Mouse (Mus musculus): ENCODE measurements around the gene Ssmem1. TPM values are rescaled to one million over a fixed set of nuclear protein-coding genes. Genes with fewer than 3 reads are reported as not detected.
A peak's percentile ranks its signal among the peaks of the same experiment; 100 is the strongest.

The Ssmem1 gene
- polyA plus RNA-seq, 1 experiment from 2014 or later = 0.19 TPM

GRCm38 (mm10) chr6:30549231-30549761, 39.6 kb downstream of the Ssmem1 start:
- H3K4me2 ChIP-seq (ENCODE audit: low read depth, low read length) = peak overlapping the region; percentile 38
- 13% methylated on average over 15 of the region's 15 CpGs for WGBS
- no peaks in the 10 kb centered on the region for H3K27me3 ChIP-seq (ENCODE audit: control insufficient read depth, insufficient read depth, low read depth, low read length)
- ATAC-seq (ENCODE audit: low read depth) = peak; percentile 68
- H3K9ac ChIP-seq (ENCODE audit: low read length) = peak overlapping the region; percentile 36
- no peaks in the 10 kb centered on the region for H3K36me3 ChIP-seq (ENCODE audit: control insufficient read depth, insufficient read depth, low read length)
- peaks cover 30% of the 10 kb centered on the region for H3K4me1 ChIP-seq (replicated peaks; ENCODE audit: control insufficient read depth, insufficient read depth, low read length)
- no peak overlapping the region for H3K4me3 ChIP-seq (ENCODE audit: low read length)
- H3K27ac ChIP-seq (ENCODE audit: low read length) = peak overlapping the region; percentile 79
- H3K9me3 ChIP-seq (ENCODE audit: control insufficient read depth, low read length) = no peaks in the 10 kb centered on the region

GRCm38 (mm10) chr6:30550496-30551192, 41.0 kb downstream of the Ssmem1 start:
- H3K36me3 ChIP-seq (ENCODE audit: control insufficient read depth, insufficient read depth, low read length) = no peaks in the 10 kb centered on the region
- WGBS = 75% methylated on average over 7 of the region's 7 CpGs
- ATAC-seq (ENCODE audit: low read depth) = no peak
- no peak overlapping the region for H3K4me2 ChIP-seq (ENCODE audit: low read depth, low read length)
- H3K27ac ChIP-seq (ENCODE audit: low read length) = no peak overlapping the region
- H3K9me3 ChIP-seq (ENCODE audit: control insufficient read depth, low read length) = no peaks in the 10 kb centered on the region
- no peak overlapping the region for H3K9ac ChIP-seq (ENCODE audit: low read length)
- H3K4me3 ChIP-seq (ENCODE audit: low read length) = no peak overlapping the region
- H3K27me3 ChIP-seq (ENCODE audit: control insufficient read depth, insufficient read depth, low read depth, low read length) = no peaks in the 10 kb centered on the region
- H3K4me1 ChIP-seq (replicated peaks; ENCODE audit: control insufficient read depth, insufficient read depth, low read length) = peaks cover 30% of the 10 kb centered on the region

- no peak overlapping the region for H3K9ac ChIP-seq (ENCODE audit: low read length)
- H3K4me1 ChIP-seq (replicated peaks; ENCODE audit: control insufficient read depth, insufficient read depth, low read length) = peaks cover 30% of the 10 kb centered on the region
- H3K4me3 ChIP-seq (ENCODE audit: low read length) = no peak overlapping the region
- no peaks in the 10 kb centered on the region for H3K9me3 ChIP-seq (ENCODE audit: control insufficient read depth, low read length)
- no peaks in the 10 kb centered on the region for H3K27me3 ChIP-seq (ENCODE audit: control insufficient read depth, insufficient read depth, low read depth, low read length)
- H3K27ac ChIP-seq (ENCODE audit: low read length) = no peak overlapping the region
- ATAC-seq (ENCODE audit: low read depth) = no peak
- no peak overlapping the region for H3K4me2 ChIP-seq (ENCODE audit: low read depth, low read length)
- H3K36me3 ChIP-seq (ENCODE audit: control insufficient read depth, insufficient read depth, low read length) = no peaks in the 10 kb centered on the region
Observed at GRCm38 (mm10) chr6:30551193-30551515, 41.5 kb downstream of the Ssmem1 start.

- H3K36me3 ChIP-seq (ENCODE audit: control insufficient read depth, insufficient read depth, low read length) = no peaks in the 10 kb centered on the region
- 40% methylated on average over 23 of the region's 23 CpGs for WGBS
- peak overlapping the region; percentile 54; the same call in 1 of the 2 replicates for H3K9ac ChIP-seq (ENCODE audit: low read length)
- H3K9me3 ChIP-seq (ENCODE audit: control insufficient read depth, low read length) = no peaks in the 10 kb centered on the region
- peak overlapping the region; percentile 12; the same call in 1 of the 2 replicates for H3K4me3 ChIP-seq (ENCODE audit: low read length)
- H3K27me3 ChIP-seq (ENCODE audit: control insufficient read depth, insufficient read depth, low read depth, low read length) = no peaks in the 10 kb centered on the region
- H3K4me2 ChIP-seq (ENCODE audit: low read depth, low read length) = peak overlapping the region; percentile 32
- ATAC-seq (ENCODE audit: low read depth) = peak; percentile 38
- H3K27ac ChIP-seq (ENCODE audit: low read length) = no peak overlapping the region; the same call in 1 of the 2 replicates
- peaks cover 26% of the 10 kb centered on the region for H3K4me1 ChIP-seq (replicated peaks; ENCODE audit: control insufficient read depth, insufficient read depth, low read length)
Observed at GRCm38 (mm10) chr6:30551644-30552580, 42.3 kb downstream of the Ssmem1 start.

- H3K9me3 ChIP-seq (ENCODE audit: control insufficient read depth, low read length) = no peaks in the 10 kb centered on the region
- no peak overlapping the region for H3K4me3 ChIP-seq (ENCODE audit: low read length)
- H3K4me1 ChIP-seq (replicated peaks; ENCODE audit: control insufficient read depth, insufficient read depth, low read length) = peaks cover 23% of the 10 kb centered on the region
- H3K27ac ChIP-seq (ENCODE audit: low read length) = 0 out of 2 replicates have a peak overlapping the region, but pooled peaks have one; percentile 12
- peak overlapping the region; percentile 32; the same call in 1 of the 2 replicates for H3K4me2 ChIP-seq (ENCODE audit: low read depth, low read length)
- H3K9ac ChIP-seq (ENCODE audit: low read length) = 0 out of 2 replicates have a peak overlapping the region, but pooled peaks have one; percentile 46
- no peak for ATAC-seq (ENCODE audit: low read depth)
- 45% methylated on average over 6 of the region's 6 CpGs for WGBS
- no peaks in the 10 kb centered on the region for H3K36me3 ChIP-seq (ENCODE audit: control insufficient read depth, insufficient read depth, low read length)
- no peaks in the 10 kb centered on the region for H3K27me3 ChIP-seq (ENCODE audit: control insufficient read depth, insufficient read depth, low read depth, low read length)
Observed at GRCm38 (mm10) chr6:30552628-30553027, 43.0 kb downstream of the Ssmem1 start.

- H3K4me1 ChIP-seq (replicated peaks; ENCODE audit: control insufficient read depth, insufficient read depth, low read length) = peaks cover 14% of the 10 kb centered on the region
- H3K27ac ChIP-seq (ENCODE audit: low read length) = no peak overlapping the region
- H3K4me3 ChIP-seq (ENCODE audit: low read length) = no peak overlapping the region
- 62% methylated on average over 7 of the region's 7 CpGs for WGBS
- H3K9me3 ChIP-seq (ENCODE audit: control insufficient read depth, low read length) = no peaks in the 10 kb centered on the region
- no peak for ATAC-seq (ENCODE audit: low read depth)
- no peak overlapping the region for H3K9ac ChIP-seq (ENCODE audit: low read length)
- no peaks in the 10 kb centered on the region for H3K27me3 ChIP-seq (ENCODE audit: control insufficient read depth, insufficient read depth, low read depth, low read length)
- no peaks in the 10 kb centered on the region for H3K36me3 ChIP-seq (ENCODE audit: control insufficient read depth, insufficient read depth, low read length)
- H3K4me2 ChIP-seq (ENCODE audit: low read depth, low read length) = no peak overlapping the region
Observed at GRCm38 (mm10) chr6:30553381-30554010, 43.8 kb downstream of the Ssmem1 start.

- Histone ChIP-seq H3K9me3 (ENCODE audit: control insufficient read depth, low read length) (no peaks in the 10 kb centered on the region), H3K9ac (ENCODE audit: low read length) (no peak overlapping the region), H3K27ac (ENCODE audit: low read length) (no peak overlapping the region), H3K4me3 (ENCODE audit: low read length) (no peak overlapping the region), H3K27me3 (ENCODE audit: control insufficient read depth, insufficient read depth, low read depth, low read length) (no peaks in the 10 kb centered on the region), H3K4me1 (replicated peaks; ENCODE audit: control insufficient read depth, insufficient read depth, low read length) (peaks cover 12% of the 10 kb centered on the region), H3K4me2 (ENCODE audit: low read depth, low read length) (no peak overlapping the region), H3K36me3 (ENCODE audit: control insufficient read depth, insufficient read depth, low read length) (no peaks in the 10 kb centered on the region)
- WGBS = 93% methylated on average over 5 of the region's 5 CpGs
- ATAC-seq (ENCODE audit: low read depth) = no peak
Observed at GRCm38 (mm10) chr6:30554092-30554491, 44.4 kb downstream of the Ssmem1 start.

GRCm38 (mm10) chr6:30554621-30555170, 45.0 kb downstream of the Ssmem1 start:
- no peak overlapping the region for H3K27ac ChIP-seq (ENCODE audit: low read length)
- no peaks in the 10 kb centered on the region for H3K9me3 ChIP-seq (ENCODE audit: control insufficient read depth, low read length)
- H3K36me3 ChIP-seq (ENCODE audit: control insufficient read depth, insufficient read depth, low read length) = no peaks in the 10 kb centered on the region
- no peak overlapping the region for H3K9ac ChIP-seq (ENCODE audit: low read length)
- ATAC-seq (ENCODE audit: low read depth) = no peak
- peaks cover 6% of the 10 kb centered on the region for H3K4me1 ChIP-seq (replicated peaks; ENCODE audit: control insufficient read depth, insufficient read depth, low read length)
- WGBS = 92% methylated on average over 5 of the region's 5 CpGs
- H3K4me3 ChIP-seq (ENCODE audit: low read length) = no peak overlapping the region
- no peaks in the 10 kb centered on the region for H3K27me3 ChIP-seq (ENCODE audit: control insufficient read depth, insufficient read depth, low read depth, low read length)
- no peak overlapping the region for H3K4me2 ChIP-seq (ENCODE audit: low read depth, low read length)
